Mouse (Mus musculus): ENCODE results near the gene Ccdc106.

The Ccdc106 gene

GRCm38 (mm10) chr7:5080815-5081214, 60.5 kb downstream of the Ccdc106 start:
- no peak for DNase-seq (ENCODE audit: low spot score in 2 of 2)

GRCm38 (mm10) chr7:5081241-5081640, 60.9 kb downstream of the Ccdc106 start:
- DNase-seq (ENCODE audit: low spot score in 2 of 2): no peak

- no peak for DNase-seq (ENCODE audit: low spot score in 2 of 2)
Observed at GRCm38 (mm10) chr7:5081939-5082338, 61.6 kb downstream of the Ccdc106 start.

GRCm38 (mm10) chr7:5083325-5084105, 63.2 kb downstream of the Ccdc106 start:
- peak in 1 of 2 experiments; percentile 22 for DNase-seq (ENCODE audit: low spot score in 2 of 2)

- DNase-seq (ENCODE audit: low spot score in 2 of 2): no peak
Observed at GRCm38 (mm10) chr7:5085512-5085911, 65.2 kb downstream of the Ccdc106 start.

GRCm38 (mm10) chr7:5086921-5087440, 66.6 kb downstream of the Ccdc106 start:
- no peak for DNase-seq (ENCODE audit: low spot score in 2 of 2)

GRCm38 (mm10) chr7:5087886-5088285, 67.5 kb downstream of the Ccdc106 start:
- no peak for DNase-seq (ENCODE audit: low spot score in 2 of 2)

GRCm38 (mm10) chr7:5089853-5090252, 69.5 kb downstream of the Ccdc106 start:
- no peak for DNase-seq (ENCODE audit: low spot score in 2 of 2)

- DNase-seq (ENCODE audit: low spot score in 2 of 2): no peak
Observed at GRCm38 (mm10) chr7:5091008-5091728, 70.8 kb downstream of the Ccdc106 start.

- no peak for DNase-seq (ENCODE audit: low spot score in 2 of 2)
Observed at GRCm38 (mm10) chr7:5092381-5092780, 72.0 kb downstream of the Ccdc106 start.

GRCm38 (mm10) chr7:5092831-5093510, 72.6 kb downstream of the Ccdc106 start:
- DNase-seq (ENCODE audit: low spot score in 2 of 2): no peak

- no peak for DNase-seq (ENCODE audit: low spot score in 2 of 2)
Observed at GRCm38 (mm10) chr7:5098769-5099168, 78.4 kb downstream of the Ccdc106 start.

- no peak for DNase-seq (ENCODE audit: low spot score in 2 of 2)
Observed at GRCm38 (mm10) chr7:5099796-5100195, 79.4 kb downstream of the Ccdc106 start.

- peak in 1 of 2 experiments; percentile 33 for DNase-seq (ENCODE audit: low spot score in 2 of 2)
Observed at GRCm38 (mm10) chr7:5101066-5101663, 80.8 kb downstream of the Ccdc106 start.

- DNase-seq (ENCODE audit: low spot score in 2 of 2): no peak
Observed at GRCm38 (mm10) chr7:5102564-5102963, 82.2 kb downstream of the Ccdc106 start.

- no peak for DNase-seq (ENCODE audit: low spot score in 2 of 2)
Observed at GRCm38 (mm10) chr7:5108272-5108671, 87.9 kb downstream of the Ccdc106 start.

GRCm38 (mm10) chr7:5109301-5109700, 88.9 kb downstream of the Ccdc106 start:
- DNase-seq (ENCODE audit: low spot score in 2 of 2): no peak

Data from spleen, postnatal 14 days (tissue).